Mouse (Mus musculus): ENCODE measurements around the gene Epgn. TPM values are rescaled to one million over a fixed set of nuclear protein-coding genes. Genes with fewer than 3 reads are reported as not detected.

Gene Epgn
- total and polyA plus RNA-seq, 3 experiments: not detected

DNA sequence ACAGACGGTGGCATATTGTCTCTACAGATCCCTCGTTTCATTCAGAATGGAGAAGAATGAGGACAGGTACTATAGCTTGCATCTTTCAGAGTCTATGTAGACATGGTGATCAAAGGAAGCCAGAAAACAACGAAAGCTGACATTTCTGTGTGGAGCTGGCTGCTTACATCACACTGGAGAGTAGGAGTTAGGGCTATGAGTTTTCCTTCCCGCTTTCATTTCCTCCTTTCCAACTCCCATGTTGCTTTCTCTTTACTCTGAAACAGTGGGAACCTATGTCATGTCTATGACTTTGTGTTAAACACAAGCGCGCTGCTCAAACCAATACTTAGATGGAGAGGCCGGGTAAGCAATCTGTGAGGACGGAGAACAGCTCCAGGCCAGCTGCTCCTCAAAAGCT lies 27.3 kb upstream of the Epgn start:
- Histone ChIP-seq H3K4me3 (ENCODE audit: control insufficient read depth in 1 of 2, insufficient read depth in 1 of 2, low read depth in 2 of 2, low read length in 2 of 2) (no peak overlapping the region), H3K27me3 (ENCODE audit: control insufficient read depth in 1 of 2, insufficient read depth in 2 of 2, low read length in 2 of 2) (peaks cover 0 to 2% of the 10 kb centered on the region in 2 experiments; a peak in 1 of 4 replicates), H3K9ac (ENCODE audit: control insufficient read depth, low read depth, low read length, poor library complexity, severe bottlenecking) (no peak overlapping the region), H3K9me3 (replicated peaks; ENCODE audit: insufficient read depth, low read length) (no peaks in the 10 kb centered on the region), H3K27ac (ENCODE audit: control insufficient read depth, low read depth, low read length) (no peak overlapping the region), H3K36me3 (ENCODE audit: control insufficient read depth in 1 of 2, insufficient read depth in 2 of 2, low read length in 2 of 2) (no peaks in the 10 kb centered on the region), H3K4me1 (ENCODE audit: control insufficient read depth in 1 of 2, insufficient read depth in 2 of 2, low read length in 2 of 2) (no peaks in the 10 kb centered on the region), H3K79me2 (ENCODE audit: control insufficient read depth, insufficient read depth, low read length, poor library complexity) (no peaks in the 10 kb centered on the region)
- TF ChIP-seq ZC3H11A (IDR thresholded peaks at IDR 0.05; ENCODE audit: low read depth, low read length) (no peak), ELF1 (IDR thresholded peaks at IDR 0.05; ENCODE audit: low read depth, low read length) (no peak), POLR2AphosphoS5 (IDR thresholded peaks at IDR 0.05; ENCODE audit: borderline replicate concordance, low read depth, low read length) (no peak), EP300 (IDR thresholded peaks at IDR 0.05; ENCODE audit: low read depth in 1 of 2, low read length in 2 of 2) (no peak), MAX (IDR thresholded peaks at IDR 0.05; ENCODE audit: low read length) (no peak), TAL1 (IDR thresholded peaks at IDR 0.05; ENCODE audit: low read length) (no peak), MXI1 (IDR thresholded peaks at IDR 0.05; ENCODE audit: low read depth, low read length) (no peak), UBTF (IDR thresholded peaks at IDR 0.05; ENCODE audit: borderline replicate concordance, insufficient read depth, low read depth, low read length) (no peak), NRF1 (IDR thresholded peaks at IDR 0.05; ENCODE audit: insufficient read depth, low read depth, low read length, poor library complexity, severe bottlenecking) (no peak), POLR2A (IDR thresholded peaks at IDR 0.05; ENCODE audit: control insufficient read depth in 1 of 2, insufficient read depth in 1 of 2, low read depth in 1 of 2, low read length in 2 of 2, poor library complexity in 1 of 2) (no peak), SIN3A (IDR thresholded peaks at IDR 0.05; ENCODE audit: low read length) (no peak), RAD21 (IDR thresholded peaks at IDR 0.05; ENCODE audit: low read depth, low read length) (no peak), RCOR1 (IDR thresholded peaks at IDR 0.05; ENCODE audit: low read depth, low read length) (no peak)
- no peak for DNase-seq (ENCODE audit: low read depth, low spot score)

DNA sequence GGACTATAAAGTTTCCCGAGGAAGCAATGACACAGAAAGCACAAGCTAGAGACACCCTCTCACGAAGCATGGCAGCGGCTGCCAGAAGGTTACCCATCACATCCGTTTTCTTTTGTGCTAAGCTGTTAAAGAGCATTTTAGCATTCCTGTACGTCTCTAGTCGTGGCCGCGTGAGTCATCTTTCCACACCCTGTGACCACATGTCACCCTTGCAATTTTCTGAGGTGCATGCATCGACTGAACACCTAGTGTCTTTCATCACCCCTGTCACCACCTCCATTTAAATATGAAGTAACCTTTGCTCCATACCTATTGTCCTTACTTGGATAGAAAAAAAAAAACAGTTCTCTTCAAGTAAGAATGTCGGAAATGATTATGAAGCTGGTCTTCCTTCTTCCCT lies 12.0 kb upstream of the Epgn start:
- no peaks in the 10 kb centered on the region for H3K27me3 ChIP-seq (ENCODE audit: control insufficient read depth in 1 of 2, insufficient read depth in 2 of 2, low read length in 2 of 2)
- H3K9me3 ChIP-seq (replicated peaks; ENCODE audit: insufficient read depth, low read length): no peaks in the 10 kb centered on the region
- H3K4me1 ChIP-seq (ENCODE audit: control insufficient read depth in 1 of 2, insufficient read depth in 2 of 2, low read length in 2 of 2): no peaks in the 10 kb centered on the region
- DNase-seq (ENCODE audit: low read depth, low spot score): no peak
- no peaks in the 10 kb centered on the region for H3K36me3 ChIP-seq (ENCODE audit: control insufficient read depth in 1 of 2, insufficient read depth in 2 of 2, low read length in 2 of 2)
- no peaks in the 10 kb centered on the region for H3K79me2 ChIP-seq (ENCODE audit: control insufficient read depth, insufficient read depth, low read length, poor library complexity)
- H3K9ac ChIP-seq (ENCODE audit: control insufficient read depth, low read depth, low read length, poor library complexity, severe bottlenecking): no peak overlapping the region
- no peak overlapping the region for H3K27ac ChIP-seq (ENCODE audit: control insufficient read depth, low read depth, low read length)
- no peak overlapping the region for H3K4me3 ChIP-seq (ENCODE audit: control insufficient read depth in 1 of 2, insufficient read depth in 1 of 2, low read depth in 2 of 2, low read length in 2 of 2)
- TF ChIP-seq CHD1 (IDR thresholded peaks at IDR 0.05; ENCODE audit: low read depth, low read length) (no peak), MXI1 (IDR thresholded peaks at IDR 0.05; ENCODE audit: low read depth, low read length) (no peak), CHD2 (IDR thresholded peaks at IDR 0.05; ENCODE audit: low read length) (no peak), MYB (IDR thresholded peaks at IDR 0.05; ENCODE audit: low read depth, low read length) (no peak), ZMIZ1 (IDR thresholded peaks at IDR 0.05; ENCODE audit: low read depth, low read length) (no peak), ZKSCAN1 (IDR thresholded peaks at IDR 0.05; ENCODE audit: low read depth, low read length) (no peak), GABPA (IDR thresholded peaks at IDR 0.05; ENCODE audit: low read depth, low read length) (no peak), ETS1 (IDR thresholded peaks at IDR 0.05; ENCODE audit: low read depth, low read length) (no peak)

Data from MEL (cell line).